Mouse (Mus musculus): Measurements from ENCODE around the gene Brf1.

Gene Brf1

GRCm38 (mm10) chr12:112916698-112917400 lies 83.7 kb downstream of the Brf1 start:
- ChIA-PET POLR2A (interaction anchor here in 1 of 4 experiments (0.7 kb wide), 1 partner anchor 9 kb away, joined by 3 read pairs; no protein-coding TSS in a partner anchor), CTCF (interaction anchor here in 2 of 4 experiments (1.2 to 1.5 kb wide), 2 partner anchors 11 to 13 kb away, joined by 3 read pairs; partner anchors contain the start of gene Jag2 (in 1 of the 2))

GRCm38 (mm10) chr12:112915587-112915986 lies 84.9 kb downstream of the Brf1 start:
- CTCF ChIA-PET = no interaction called here
- POLR2A ChIA-PET = no interaction called here

DNA sequence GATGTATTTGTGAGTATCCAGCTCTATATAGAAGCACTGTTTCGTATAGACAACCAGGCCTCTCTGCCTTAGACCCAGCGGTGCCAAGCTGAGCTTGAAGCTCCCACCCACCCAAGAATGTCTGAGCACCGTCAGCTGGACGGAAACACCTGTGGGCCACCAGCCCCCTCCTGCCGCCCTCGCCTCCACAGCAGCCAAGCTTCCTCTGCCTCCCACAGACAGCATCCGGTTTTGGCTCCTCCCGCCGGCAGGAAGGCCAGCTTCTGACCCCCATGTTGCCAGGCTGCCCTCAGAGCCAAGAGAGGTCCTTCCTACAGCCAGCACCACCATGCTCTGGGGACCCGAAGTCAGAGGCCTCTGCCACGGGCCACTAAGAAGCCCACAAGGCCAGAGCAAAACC lies 86.0 kb downstream of the Brf1 start:
- CTCF ChIA-PET = interaction anchor here in 1 of 4 experiments (0.8 kb wide), 1 partner anchor 15 kb away, joined by 3 read pairs; the partner anchor contains the start of gene Jag2

DNA sequence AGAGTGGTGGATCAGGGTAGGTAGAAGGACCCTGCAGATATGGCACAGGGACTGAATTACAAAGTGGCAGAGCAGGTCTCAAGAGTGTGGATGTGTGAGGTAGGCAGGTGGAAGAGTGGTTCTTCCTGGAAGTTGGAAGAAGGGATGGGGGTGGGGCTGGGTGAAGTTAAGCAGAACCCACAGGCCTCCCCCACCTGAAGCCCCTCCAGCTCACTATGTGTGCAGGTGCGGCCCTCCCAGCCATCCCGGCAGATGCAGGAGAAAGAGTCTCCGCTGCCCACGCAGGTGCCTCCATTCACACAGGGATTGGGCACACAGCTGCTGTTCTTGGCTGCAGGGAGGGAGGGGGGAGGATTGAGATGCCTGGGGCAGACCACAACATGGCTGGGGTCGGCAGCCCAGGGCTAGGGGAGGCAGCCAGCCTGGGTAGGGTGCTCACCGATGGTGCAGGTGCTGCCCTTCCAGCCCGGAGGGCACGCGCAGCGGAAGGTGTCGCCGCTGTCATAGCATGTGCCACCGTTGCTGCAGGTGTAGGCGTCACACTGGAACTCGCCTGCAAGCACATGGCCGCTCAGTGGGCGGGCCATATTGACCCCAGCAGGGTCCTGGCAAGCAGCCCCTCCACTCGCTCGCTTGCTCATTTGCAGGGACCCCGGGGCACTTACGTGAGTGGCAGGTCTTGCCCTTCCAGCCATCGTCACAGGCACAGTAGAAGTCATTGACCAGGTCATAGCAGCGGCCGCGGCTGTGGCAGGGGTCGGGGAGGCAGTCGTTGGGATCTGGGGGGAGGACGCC lies 87.4 kb downstream of the Brf1 start:
- ChIA-PET CTCF (no interaction called here), POLR2A (interaction anchor here in 1 of 4 experiments (0.7 to 1.0 kb wide), 2 partner anchors 27 to 104 kb away, joined by 3 read pairs; partner anchors contain the start of gene Clba1)

More for the DNA sequence above, 86.0 kb downstream of the Brf1 start:
- POLR2A ChIA-PET = interaction anchor here in 1 of 4 experiments (1.0 kb wide), 1 partner anchor 106 kb away, joined by 3 read pairs; the partner anchor contains the start of gene Clba1

DNA sequence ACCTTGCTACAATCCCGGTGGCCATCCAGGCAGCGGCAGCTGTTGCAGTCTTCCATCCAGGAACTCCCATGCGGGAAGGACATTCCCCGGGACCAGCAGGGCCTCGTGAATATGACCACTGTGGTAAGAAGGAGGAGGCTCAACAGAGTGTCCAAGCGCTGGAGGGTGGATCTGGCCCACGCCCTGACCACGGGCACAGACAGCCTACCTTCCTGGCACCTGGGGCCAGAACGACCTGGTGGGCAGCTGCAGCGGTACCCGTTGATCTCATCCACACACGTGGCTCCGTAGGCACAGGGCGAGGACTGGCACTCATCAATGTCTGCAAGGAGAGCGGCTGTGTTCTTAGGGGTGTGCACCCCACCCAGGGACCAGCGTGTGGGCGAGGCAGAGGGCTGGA lies 88.8 kb downstream of the Brf1 start:
- POLR2A ChIA-PET = no interaction called here
- CTCF ChIA-PET = interaction anchor here in 1 of 4 experiments (1.4 kb wide), 1 partner anchor 36 kb away, joined by 4 read pairs; no protein-coding TSS in a partner anchor

All from embryonic stem cell, embryonic (primary cell).